Mouse (Mus musculus): Measurements from ENCODE around the gene Nudt1.

Gene Nudt1

DNA sequence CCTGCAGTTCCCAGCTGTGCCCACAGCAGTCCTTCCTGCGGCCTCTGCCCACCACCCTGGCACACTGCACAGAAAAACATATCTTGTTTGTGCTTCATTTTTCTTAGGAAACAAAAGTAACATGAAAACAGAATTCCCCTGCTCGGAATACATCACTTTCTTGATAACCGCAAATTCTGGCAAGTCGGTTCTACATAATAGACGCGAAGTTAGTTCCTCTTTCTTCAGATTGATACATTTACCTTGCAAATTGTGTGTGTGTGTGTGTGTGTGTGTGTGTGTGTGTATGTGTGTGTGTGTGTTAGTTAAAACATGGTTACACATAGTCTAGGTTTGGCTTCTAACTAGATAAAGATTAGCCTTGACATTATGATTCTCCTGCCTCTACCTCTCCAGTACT is 61.2 kb downstream of the Nudt1 start:
- no peak for DNase-seq (ENCODE audit: low read depth, low spot score)

DNA sequence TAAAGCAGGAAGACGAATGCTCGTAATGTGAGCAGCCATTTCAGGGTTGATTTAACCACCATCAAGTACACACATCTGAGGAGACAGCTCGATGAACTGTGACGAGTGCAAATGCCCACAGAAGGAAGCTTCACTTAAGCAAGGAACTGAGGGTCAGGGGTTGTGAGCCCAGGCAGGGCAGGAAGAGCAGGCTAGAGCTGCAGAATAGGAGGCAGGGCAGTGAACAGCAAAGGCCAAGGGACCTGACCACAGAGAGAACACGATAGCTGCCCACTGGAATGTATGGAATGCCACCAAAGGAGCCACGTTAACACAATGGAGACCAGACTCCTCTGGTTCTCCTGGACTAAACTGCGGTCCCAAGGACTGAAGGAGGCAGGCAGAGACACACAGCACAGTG is 62.1 kb downstream of the Nudt1 start:
- no peak for DNase-seq (ENCODE audit: low read depth, low spot score)

DNA sequence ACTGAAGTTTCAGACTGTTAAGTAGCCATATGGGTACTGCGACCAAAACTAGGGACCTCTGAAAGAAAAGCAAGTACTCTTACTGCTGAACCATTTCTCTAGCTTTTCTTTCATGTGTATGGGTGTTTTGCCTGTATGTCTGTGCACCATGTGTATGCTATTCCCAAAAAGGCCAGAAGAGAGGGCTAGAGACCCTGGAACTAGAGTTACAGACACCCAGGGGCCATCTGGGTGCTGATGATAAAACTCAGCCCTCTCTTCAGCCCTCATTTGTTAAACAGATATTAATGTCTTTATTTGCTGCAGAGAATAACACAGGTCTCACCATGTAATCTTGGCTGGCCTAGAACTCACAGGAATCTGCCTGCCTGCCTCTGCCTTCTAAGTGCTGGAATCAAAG is 63.0 kb downstream of the Nudt1 start:
- no peak for DNase-seq (ENCODE audit: low read depth, low spot score)

DNA sequence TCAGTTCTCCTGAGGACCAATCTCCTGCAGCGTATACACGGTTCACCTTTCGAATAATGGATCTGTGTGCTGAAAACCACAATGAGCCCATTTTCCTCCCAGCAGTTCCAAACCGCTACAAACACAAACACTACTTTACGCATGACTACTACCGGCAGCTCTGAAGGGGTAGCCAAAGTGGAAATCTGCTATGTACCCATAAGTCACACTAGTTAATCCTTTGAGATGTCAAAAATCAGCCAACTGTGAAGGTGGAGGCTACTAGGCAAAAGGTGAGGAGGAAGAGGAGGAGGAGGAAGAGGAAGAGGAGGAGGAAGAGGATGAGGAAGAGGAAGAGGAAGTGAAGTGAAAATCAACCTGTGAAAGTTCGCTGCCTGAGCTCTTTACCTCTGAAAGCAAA is 65.8 kb downstream of the Nudt1 start:
- no peak for DNase-seq (ENCODE audit: low read depth, low spot score)
